Mouse (Mus musculus) stomach, postnatal 0 days (tissue): ENCODE results near the gene Filip1. TPM values are rescaled to one million over a fixed set of nuclear protein-coding genes. Genes with fewer than 3 reads are reported as not detected.
A peak's percentile ranks its signal among the peaks of the same experiment; 100 is the strongest.

Experiments
- ATAC-seq: fragments of 200-750 bp; cut with Nextera tagmentation; 2 replicates; pipeline ENCODE4 v1.8.0; 2017; ENCODE audit not compliant: low FRiP score, low TSS enrichment
- DNase-seq: peaks from one replicate; pipeline ENCODE4 v3.0.0-alpha.2; 2016; ENCODE audit warnings: low spot score
- H3K27ac ChIP-seq: fragments of 300-500 bp; sonication (generic); replicated peaks from 2 replicates; pipeline ENCODE4 v1.5.1; 2014; ENCODE audit warnings: mild to moderate bottlenecking, control low read depth
- H3K27me3 ChIP-seq: fragments of 300-500 bp; sonication (generic); 2 replicates; pipeline ENCODE4 v1.6.1; 2014; ENCODE audit warnings: low read length; ENCODE audit not compliant: control insufficient read depth, insufficient read depth
- H3K36me3 ChIP-seq: fragments of 300-500 bp; sonication (generic); 2 replicates; pipeline ENCODE4 v1.6.1; 2014; ENCODE audit warnings: low read length, mixed read lengths; ENCODE audit not compliant: control insufficient read depth, insufficient read depth
- H3K4me1 ChIP-seq: fragments of 300-500 bp; sonication (generic); replicated peaks from 2 replicates; pipeline ENCODE4 v1.6.1; 2014; ENCODE audit warnings: antibody characterized with exemption; ENCODE audit not compliant: control insufficient read depth, insufficient read depth
- H3K4me2 ChIP-seq: fragments of 300-500 bp; sonication (generic); replicated peaks from 2 replicates; pipeline ENCODE4 v1.6.1; 2014; ENCODE audit warnings: low read depth, mild to moderate bottlenecking, control low read depth, moderate library complexity
- H3K4me3 ChIP-seq: fragments of 300-500 bp; sonication (generic); 2 replicates; pipeline ENCODE4 v1.5.1; 2014; ENCODE audit warnings: low read depth, low read length, control low read depth
- H3K9ac ChIP-seq: fragments of 300-500 bp; sonication (generic); 2 replicates; pipeline ENCODE4 v1.6.1; 2014; ENCODE audit warnings: mild to moderate bottlenecking, low read length, control low read depth, mixed read lengths
- H3K9me3 ChIP-seq: fragments of 300-500 bp; sonication (generic); 2 replicates; pipeline ENCODE4 v1.6.1; 2016; ENCODE audit warnings: low read length; ENCODE audit not compliant: control insufficient read depth
- CTCF ChIP-seq: IDR thresholded peaks from 2 replicates; pipeline ENCODE4 v1.5.1; 2016; ENCODE audit warnings: antibody characterized with exemption, low read depth, mild to moderate bottlenecking, moderate library complexity
- EP300 ChIP-seq: optimal IDR thresholded peaks from 2 replicates; pipeline ENCODE3; 2016; ENCODE audit warnings: antibody characterized with exemption
- WGBS: fragments of 180-500 bp; shearing (Covaris S2); extraction: QIAGEN DNeasy Blood & Tissue Kit; methylation state at CpG from one replicate; pipeline ENCODE4 v1.1.7; 2014; 5-methylcytosine and 5-hydroxymethylcytosine counted together
- polyA plus RNA-seq: library from polyadenylated mRNA; unstranded; fragments of >200 nt; fragmentation: Nextera tagmentation; extraction: Ambion mirVana; gene quantifications from 2 replicates; pipeline ENCODE4 v1.2.1, GENCODE M21; 2015

The Filip1 gene
- polyA plus RNA-seq, 1 experiment from 2014 or later, result 9.6 TPM

DNA sequence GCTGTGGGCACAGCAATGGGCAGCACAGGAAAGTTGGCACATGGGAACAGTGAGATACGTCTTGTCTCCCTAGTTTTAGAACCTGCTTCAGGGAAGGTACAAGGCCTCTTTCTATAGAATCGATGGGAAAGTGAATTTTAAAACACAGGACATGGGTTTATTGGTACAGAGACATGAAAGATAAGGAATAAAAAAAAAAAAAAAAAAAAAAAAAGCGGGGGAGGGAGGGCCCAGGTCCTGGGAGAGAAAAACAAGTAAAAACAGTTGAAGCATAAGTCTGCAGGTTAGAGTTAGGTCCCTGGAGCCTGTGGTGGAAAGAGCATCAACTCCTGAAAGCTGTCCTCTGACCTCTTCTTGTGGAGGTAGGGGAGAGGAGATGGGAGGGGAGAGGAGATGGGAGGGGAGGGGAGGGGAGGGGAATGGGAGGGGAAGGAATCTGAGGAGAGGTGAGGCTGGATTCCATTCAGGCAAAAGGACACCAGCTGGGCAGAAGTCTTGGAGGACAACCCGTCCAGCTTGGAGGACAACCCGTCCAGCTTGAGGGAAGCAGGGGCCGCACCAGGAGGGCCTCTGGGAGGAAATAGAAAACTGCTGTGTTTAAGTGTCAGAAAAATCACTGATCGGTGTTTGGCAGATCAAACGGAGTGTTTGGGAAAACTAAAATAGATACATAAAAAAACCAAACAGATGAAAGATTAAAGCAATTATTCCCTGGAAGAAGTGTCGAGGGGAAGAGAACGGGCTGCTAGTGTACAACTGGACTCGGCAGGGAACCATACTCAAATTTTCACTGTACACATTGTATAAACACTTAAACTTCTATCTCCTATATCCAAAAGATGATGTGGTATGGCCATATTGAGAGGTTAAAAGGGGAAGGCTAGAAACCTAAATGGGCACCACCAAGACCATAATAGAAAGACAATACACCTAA lies 201.4 kb downstream of the Filip1 start:
- DNase-seq, result no peak
- H3K27ac ChIP-seq, result no peak overlapping the region
- no peaks in the 10 kb centered on the region for H3K36me3 ChIP-seq
- H3K4me3 ChIP-seq, result no peak overlapping the region
- WGBS, result 64% methylated on average over 10 of the region's 11 CpGs
- H3K9ac ChIP-seq, result no peak overlapping the region
- ATAC-seq, result no peak
- no peaks in the 10 kb centered on the region for H3K27me3 ChIP-seq
- H3K4me1 ChIP-seq, result peaks cover 3% of the 10 kb centered on the region; the same call in 1 of the 2 replicates
- TF ChIP-seq CTCF (no peak), EP300 (no peak)
- no peaks in the 10 kb centered on the region for H3K9me3 ChIP-seq
- H3K4me2 ChIP-seq, result no peak overlapping the region

DNA sequence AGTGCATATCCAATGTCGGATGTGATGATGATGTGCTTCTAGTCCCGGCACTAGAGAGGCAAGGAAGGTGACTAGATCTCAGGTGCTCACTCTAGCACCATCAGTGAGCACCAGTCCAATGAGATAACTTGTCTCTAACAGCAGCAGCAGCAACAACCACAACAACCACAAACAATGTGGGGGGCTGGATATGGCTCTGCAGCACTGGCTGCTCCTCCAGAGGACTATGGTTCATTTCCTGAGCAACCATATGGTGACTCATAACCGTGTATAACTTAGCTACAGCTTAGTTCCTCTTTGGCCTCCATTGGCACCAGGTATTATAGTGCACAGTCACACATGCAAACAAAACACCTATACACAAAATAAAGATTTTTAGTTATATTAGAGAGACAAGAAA lies 202.1 kb downstream of the Filip1 start:
- TF ChIP-seq CTCF (no peak), EP300 (no peak)
- WGBS, result 72% methylated on average over 3 of the region's 3 CpGs
- H3K9ac ChIP-seq, result no peak overlapping the region
- H3K4me3 ChIP-seq, result no peak overlapping the region
- no peaks in the 10 kb centered on the region for H3K36me3 ChIP-seq
- peaks cover 3% of the 10 kb centered on the region; the same call in 1 of the 2 replicates for H3K4me1 ChIP-seq
- ATAC-seq (no peak), DNase-seq (no peak)
- no peaks in the 10 kb centered on the region for H3K9me3 ChIP-seq
- no peak overlapping the region for H3K4me2 ChIP-seq
- no peak overlapping the region for H3K27ac ChIP-seq
- no peaks in the 10 kb centered on the region for H3K27me3 ChIP-seq

DNA sequence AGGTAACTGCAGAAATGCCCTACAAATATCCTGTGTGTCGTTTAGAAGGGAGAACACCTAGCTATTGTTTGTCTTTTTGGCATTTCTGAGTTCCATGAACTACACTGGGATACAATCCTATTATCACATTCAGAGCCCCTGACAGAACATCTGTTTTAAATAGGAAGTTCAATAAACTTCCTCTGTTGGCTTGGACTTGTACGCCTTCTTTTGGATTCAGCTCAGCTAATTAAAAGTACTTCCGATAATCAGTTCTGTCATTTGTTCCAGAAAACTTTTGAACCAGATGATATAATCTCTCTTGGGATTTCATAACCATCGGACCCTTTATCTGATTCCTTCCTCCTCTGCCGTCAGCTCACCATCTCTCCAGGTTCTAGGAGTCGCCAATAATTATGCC lies 203.2 kb downstream of the Filip1 start:
- ATAC-seq (no peak), DNase-seq (no peak)
- WGBS, result 46% methylated on average over 6 of the region's 6 CpGs
- H3K4me2 ChIP-seq, result no peak overlapping the region
- no peak overlapping the region for H3K4me3 ChIP-seq
- H3K36me3 ChIP-seq, result no peaks in the 10 kb centered on the region
- peaks cover 3% of the 10 kb centered on the region; the same call in 1 of the 2 replicates for H3K4me1 ChIP-seq
- H3K27ac ChIP-seq, result no peak overlapping the region
- no peak overlapping the region for H3K9ac ChIP-seq
- H3K9me3 ChIP-seq, result no peaks in the 10 kb centered on the region
- no peak for TF ChIP-seq EP300
- H3K27me3 ChIP-seq, result no peaks in the 10 kb centered on the region

DNA sequence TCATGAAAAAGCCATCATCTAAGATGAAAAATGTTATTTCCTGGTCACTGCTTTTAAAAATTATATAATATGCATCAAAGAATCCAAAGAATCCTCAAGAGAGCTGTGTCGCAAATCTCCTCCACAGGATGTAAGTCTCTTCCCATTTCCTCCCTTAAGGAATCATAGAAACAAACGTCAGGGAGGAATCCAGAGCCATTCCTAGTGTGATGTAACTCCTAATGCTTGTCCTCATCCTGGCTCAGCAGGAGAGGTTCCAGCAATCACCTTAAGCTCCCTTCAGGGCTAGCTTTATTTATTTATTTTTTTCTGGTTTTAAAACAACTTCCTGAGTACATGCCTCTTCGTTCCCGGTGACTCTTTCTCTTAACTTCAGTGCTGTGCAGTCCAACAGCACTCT lies 205.5 kb downstream of the Filip1 start:
- Histone ChIP-seq H3K27me3 (no peaks in the 10 kb centered on the region), H3K9me3 (no peaks in the 10 kb centered on the region), H3K9ac (no peak overlapping the region), H3K4me1 (peaks cover 3% of the 10 kb centered on the region; the same call in 1 of the 2 replicates), H3K27ac (no peak overlapping the region), H3K4me3 (no peak overlapping the region), H3K4me2 (no peak overlapping the region), H3K36me3 (no peaks in the 10 kb centered on the region)
- 35% methylated on average over 4 of the region's 4 CpGs for WGBS
- ATAC-seq (peak; percentile 18; the same call in 1 of the 2 replicates), DNase-seq (no peak)
- no peak for TF ChIP-seq EP300
- TF ChIP-seq CTCF, result no peak

DNA sequence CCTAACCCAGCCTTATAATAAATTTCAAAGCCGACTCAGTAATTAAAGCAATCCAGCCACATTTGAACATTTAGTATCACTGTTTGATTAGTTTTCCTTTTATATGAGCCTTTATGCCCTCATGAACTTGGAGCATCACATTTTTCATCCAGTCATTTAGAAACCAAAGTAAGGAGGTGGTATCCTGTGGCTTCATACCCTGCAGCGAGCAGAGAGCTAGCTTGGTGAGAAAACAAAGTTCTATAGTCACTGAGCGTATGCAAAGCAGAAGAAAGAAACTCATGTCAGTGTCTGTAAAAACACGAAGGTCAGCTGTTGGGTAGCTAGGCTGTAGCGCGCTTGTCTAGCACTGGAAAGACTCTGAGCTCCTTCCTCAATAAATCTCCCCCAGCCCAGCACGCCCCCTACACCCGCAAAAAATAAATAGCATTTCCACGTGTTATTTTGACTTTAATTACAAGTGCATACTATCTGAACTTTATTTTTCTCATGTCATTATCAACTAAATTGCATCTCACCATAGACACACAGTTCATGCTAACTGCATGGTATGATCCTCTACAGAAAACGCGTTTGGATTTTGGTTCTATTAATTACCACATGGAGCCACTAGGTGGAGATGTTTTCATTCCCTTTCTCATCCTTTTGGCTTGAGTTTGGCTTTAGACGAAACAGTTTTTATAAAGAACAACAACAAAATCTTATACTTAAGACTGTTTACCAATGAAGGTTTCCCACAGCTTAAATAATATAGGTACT lies 206.2 kb downstream of the Filip1 start:
- Histone ChIP-seq H3K27ac (no peak overlapping the region), H3K9me3 (no peaks in the 10 kb centered on the region), H3K4me2 (no peak overlapping the region), H3K4me3 (no peak overlapping the region), H3K36me3 (no peaks in the 10 kb centered on the region), H3K27me3 (no peaks in the 10 kb centered on the region), H3K9ac (no peak overlapping the region), H3K4me1 (peaks cover 3% of the 10 kb centered on the region; the same call in 1 of the 2 replicates)
- no peak for ATAC-seq
- 42% methylated on average over 12 of the region's 12 CpGs for WGBS
- DNase-seq, result no peak
- TF ChIP-seq EP300 (no peak), CTCF (peak; percentile 93)
